Mouse (Mus musculus) neural tube, embryonic 13.5 days (tissue): ENCODE results near the gene Spata13. TPM values are rescaled to one million over a fixed set of nuclear protein-coding genes. Genes with fewer than 3 reads are reported as not detected.

Source experiments
- ATAC-seq: fragments of 200-750 bp; cut with Nextera tagmentation; 2 replicates; pipeline ENCODE4 v1.8.0; 2017; ENCODE audit warnings: low read depth, mild to moderate bottlenecking, moderate TSS enrichment, moderate library complexity
- H3K27ac ChIP-seq: fragments of 300-500 bp; sonication (generic); replicated peaks from 2 replicates; pipeline ENCODE4 v1.5.1; 2015; ENCODE audit warnings: moderate library complexity, mild to moderate bottlenecking, inconsistent platforms
- H3K27me3 ChIP-seq: fragments of 300-500 bp; sonication (generic); 2 replicates; pipeline ENCODE4 v1.6.1; 2015; ENCODE audit warnings: mild to moderate bottlenecking, inconsistent platforms
- H3K36me3 ChIP-seq: fragments of 300-500 bp; sonication (generic); 2 replicates; pipeline ENCODE4 v1.6.1; 2015; ENCODE audit warnings: mild to moderate bottlenecking, inconsistent platforms
- H3K4me1 ChIP-seq: fragments of 300-500 bp; sonication (generic); replicated peaks from 2 replicates; pipeline ENCODE4 v1.6.1; 2015; ENCODE audit warnings: inconsistent platforms
- H3K4me2 ChIP-seq: fragments of 300-500 bp; sonication (generic); 2 replicates; pipeline ENCODE4 v1.6.1; 2015; ENCODE audit warnings: inconsistent platforms, mild to moderate bottlenecking, moderate library complexity
- H3K4me3 ChIP-seq: fragments of 300-500 bp; sonication (generic); 2 replicates; pipeline ENCODE4 v1.5.1; 2015; ENCODE audit warnings: mild to moderate bottlenecking, inconsistent platforms
- H3K9ac ChIP-seq: fragments of 300-500 bp; sonication (generic); 2 replicates; pipeline ENCODE4 v1.6.1; 2015; ENCODE audit warnings: moderate library complexity, mild to moderate bottlenecking, inconsistent platforms
- H3K9me3 ChIP-seq: fragments of 300-500 bp; sonication (generic); 2 replicates; pipeline ENCODE4 v1.6.1; 2016; ENCODE audit warnings: inconsistent platforms
- WGBS: fragments of 180-500 bp; shearing (Covaris S2); methylation state at CpG from one replicate; pipeline ENCODE4 v1.1.7; 2015; 5-methylcytosine and 5-hydroxymethylcytosine counted together
- polyA plus RNA-seq: library from polyadenylated mRNA; unstranded; fragments of >200 nt; fragmentation: Nextera tagmentation; extraction: Ambion mirVana; gene quantifications from 2 replicates; pipeline ENCODE4 v1.2.1, GENCODE M21; 2015

The Spata13 gene
- polyA plus RNA-seq, 1 experiment from 2014 or later, result 22.2 TPM

- Histone ChIP-seq H3K27ac (peak overlapping the region; percentile 68), H3K36me3 (no peaks in the 10 kb centered on the region), H3K4me2 (peak overlapping the region; percentile 28), H3K4me1 (peaks cover 70% of the 10 kb centered on the region), H3K4me3 (no peak overlapping the region), H3K27me3 (no peaks in the 10 kb centered on the region), H3K9ac (no peak overlapping the region), H3K9me3 (no peaks in the 10 kb centered on the region)
- 20% methylated on average over 14 of the region's 14 CpGs for WGBS
- ATAC-seq, result peak; percentile 67
Measured at GRCm38 (mm10) chr14:60643098-60643870, 9.5 kb downstream of the Spata13 start.

GRCm38 (mm10) chr14:60646373-60646772 is 12.6 kb downstream of the Spata13 start:
- ATAC-seq, result no peak
- H3K36me3 ChIP-seq, result no peaks in the 10 kb centered on the region
- 53% methylated on average over 5 of the region's 5 CpGs for WGBS
- H3K9ac ChIP-seq, result no peak overlapping the region; the same call in 1 of the 2 replicates
- peaks cover 54% of the 10 kb centered on the region for H3K4me1 ChIP-seq
- no peak overlapping the region for H3K4me2 ChIP-seq
- no peak overlapping the region for H3K4me3 ChIP-seq
- no peaks in the 10 kb centered on the region for H3K27me3 ChIP-seq
- no peaks in the 10 kb centered on the region for H3K9me3 ChIP-seq
- H3K27ac ChIP-seq, result peak overlapping the region; percentile 34; the same call in 1 of the 2 replicates

- Histone ChIP-seq H3K36me3 (no peaks in the 10 kb centered on the region), H3K4me3 (no peak overlapping the region), H3K4me1 (peaks cover 47% of the 10 kb centered on the region), H3K27me3 (no peaks in the 10 kb centered on the region), H3K4me2 (no peak overlapping the region), H3K27ac (no peak overlapping the region), H3K9me3 (no peaks in the 10 kb centered on the region), H3K9ac (no peak overlapping the region)
- ATAC-seq, result no peak
- WGBS, result 83% methylated on average over 7 of the region's 7 CpGs
Measured at GRCm38 (mm10) chr14:60647885-60648284, 14.1 kb downstream of the Spata13 start.

- no peak overlapping the region for H3K4me3 ChIP-seq
- no peak overlapping the region for H3K27ac ChIP-seq
- no peak for ATAC-seq
- no peak overlapping the region for H3K4me2 ChIP-seq
- H3K4me1 ChIP-seq, result peaks cover 40% of the 10 kb centered on the region
- 97% methylated on average over 1 of the region's 1 CpGs for WGBS
- H3K36me3 ChIP-seq, result no peaks in the 10 kb centered on the region
- no peaks in the 10 kb centered on the region for H3K9me3 ChIP-seq
- no peak overlapping the region for H3K9ac ChIP-seq
- no peaks in the 10 kb centered on the region for H3K27me3 ChIP-seq
Measured at GRCm38 (mm10) chr14:60648956-60649355, 15.2 kb downstream of the Spata13 start.

GRCm38 (mm10) chr14:60653184-60653583 is 19.4 kb downstream of the Spata13 start:
- H3K27me3 ChIP-seq, result no peaks in the 10 kb centered on the region
- H3K4me2 ChIP-seq, result no peak overlapping the region
- H3K9me3 ChIP-seq, result no peaks in the 10 kb centered on the region
- no peak for ATAC-seq
- no peak overlapping the region for H3K27ac ChIP-seq
- 67% methylated on average over 4 of the region's 4 CpGs for WGBS
- peaks cover 36% of the 10 kb centered on the region for H3K4me1 ChIP-seq
- H3K4me3 ChIP-seq, result no peak overlapping the region
- no peaks in the 10 kb centered on the region for H3K36me3 ChIP-seq
- no peak overlapping the region for H3K9ac ChIP-seq

- Histone ChIP-seq H3K27ac (no peak overlapping the region), H3K4me2 (no peak overlapping the region), H3K9ac (no peak overlapping the region), H3K9me3 (no peaks in the 10 kb centered on the region), H3K4me1 (peaks cover 36% of the 10 kb centered on the region), H3K4me3 (no peak overlapping the region), H3K36me3 (no peaks in the 10 kb centered on the region), H3K27me3 (no peaks in the 10 kb centered on the region)
- 85% methylated on average over 5 of the region's 5 CpGs for WGBS
- no peak for ATAC-seq
Measured at GRCm38 (mm10) chr14:60653977-60654376, 20.2 kb downstream of the Spata13 start.

GRCm38 (mm10) chr14:60654708-60655107 is 20.9 kb downstream of the Spata13 start:
- Histone ChIP-seq H3K4me1 (peaks cover 36% of the 10 kb centered on the region), H3K4me3 (no peak overlapping the region), H3K27ac (no peak overlapping the region), H3K36me3 (no peaks in the 10 kb centered on the region), H3K9ac (no peak overlapping the region), H3K4me2 (no peak overlapping the region), H3K9me3 (no peaks in the 10 kb centered on the region), H3K27me3 (no peaks in the 10 kb centered on the region)
- no peak for ATAC-seq
- 76% methylated on average over 11 of the region's 11 CpGs for WGBS

- H3K27ac ChIP-seq, result peak overlapping the region; percentile 39
- no peak for ATAC-seq
- no peak overlapping the region for H3K4me3 ChIP-seq
- no peaks in the 10 kb centered on the region for H3K27me3 ChIP-seq
- no peak overlapping the region for H3K9ac ChIP-seq
- 73% methylated on average over 15 of the region's 15 CpGs for WGBS
- peaks cover 36% of the 10 kb centered on the region for H3K4me1 ChIP-seq
- no peak overlapping the region for H3K4me2 ChIP-seq
- no peaks in the 10 kb centered on the region for H3K36me3 ChIP-seq
- no peaks in the 10 kb centered on the region for H3K9me3 ChIP-seq
Measured at GRCm38 (mm10) chr14:60655941-60656700, 22.3 kb downstream of the Spata13 start.

GRCm38 (mm10) chr14:60656701-60657085 is 22.9 kb downstream of the Spata13 start:
- Histone ChIP-seq H3K27ac (peak overlapping the region; percentile 39), H3K27me3 (no peaks in the 10 kb centered on the region), H3K4me1 (peaks cover 36% of the 10 kb centered on the region), H3K9me3 (no peaks in the 10 kb centered on the region), H3K4me2 (no peak overlapping the region), H3K9ac (no peak overlapping the region), H3K4me3 (no peak overlapping the region), H3K36me3 (no peaks in the 10 kb centered on the region)
- ATAC-seq, result no peak
- WGBS, result 70% methylated on average over 11 of the region's 11 CpGs

- H3K27me3 ChIP-seq, result no peaks in the 10 kb centered on the region
- WGBS, result 80% methylated on average over 2 of the region's 2 CpGs
- H3K4me3 ChIP-seq, result no peak overlapping the region
- H3K9me3 ChIP-seq, result no peaks in the 10 kb centered on the region
- no peak for ATAC-seq
- no peak overlapping the region for H3K9ac ChIP-seq
- H3K4me1 ChIP-seq, result peaks cover 27% of the 10 kb centered on the region
- H3K36me3 ChIP-seq, result no peaks in the 10 kb centered on the region
- H3K27ac ChIP-seq, result no peak overlapping the region
- H3K4me2 ChIP-seq, result no peak overlapping the region
Measured at GRCm38 (mm10) chr14:60657891-60658290, 24.1 kb downstream of the Spata13 start.

- 75% methylated on average over 8 of the region's 8 CpGs for WGBS
Measured at GRCm38 (mm10) chr14:60659498-60659897, 25.7 kb downstream of the Spata13 start.

GRCm38 (mm10) chr14:60660591-60660990 is 26.8 kb downstream of the Spata13 start:
- H3K9ac ChIP-seq, result no peak overlapping the region
- no peak for ATAC-seq
- no peaks in the 10 kb centered on the region for H3K36me3 ChIP-seq

More at GRCm38 (mm10) chr14:60659498-60659897, 25.7 kb downstream of the Spata13 start:
- Histone ChIP-seq H3K9me3 (no peaks in the 10 kb centered on the region), H3K9ac (no peak overlapping the region), H3K27me3 (no peaks in the 10 kb centered on the region), H3K4me3 (no peak overlapping the region), H3K4me1 (peaks cover 28% of the 10 kb centered on the region), H3K27ac (no peak overlapping the region), H3K36me3 (no peaks in the 10 kb centered on the region), H3K4me2 (no peak overlapping the region)
- ATAC-seq, result no peak

More at GRCm38 (mm10) chr14:60660591-60660990, 26.8 kb downstream of the Spata13 start:
- Histone ChIP-seq H3K4me2 (no peak overlapping the region), H3K27ac (no peak overlapping the region), H3K27me3 (no peaks in the 10 kb centered on the region), H3K4me3 (no peak overlapping the region), H3K9me3 (no peaks in the 10 kb centered on the region), H3K4me1 (peaks cover 29% of the 10 kb centered on the region)
- 94% methylated on average over 8 of the region's 8 CpGs for WGBS
